Mouse (Mus musculus) brain, embryonic 14.5 days (tissue): ENCODE data around the gene Csrnp3.

Source experiments
- CTCF ChIP-seq: fragments of 200-500 bp; IDR thresholded peaks from 2 replicates; pipeline ENCODE4 v1.5.1; 2012; ENCODE audit warnings: inconsistent platforms, mild to moderate bottlenecking, moderate library complexity, borderline replicate concordance; ENCODE audit not compliant: insufficient read depth, insufficient read length; ENCODE audit errors: extremely low read depth
- POLR2A ChIP-seq: fragments of 200-500 bp; IDR thresholded peaks from 2 replicates; pipeline ENCODE4 v1.6.1; 2012; ENCODE audit warnings: mild to moderate bottlenecking, inconsistent platforms, borderline replicate concordance; ENCODE audit not compliant: poor library complexity, insufficient read depth, insufficient read length, severe bottlenecking; ENCODE audit errors: extremely low read depth

DNA sequence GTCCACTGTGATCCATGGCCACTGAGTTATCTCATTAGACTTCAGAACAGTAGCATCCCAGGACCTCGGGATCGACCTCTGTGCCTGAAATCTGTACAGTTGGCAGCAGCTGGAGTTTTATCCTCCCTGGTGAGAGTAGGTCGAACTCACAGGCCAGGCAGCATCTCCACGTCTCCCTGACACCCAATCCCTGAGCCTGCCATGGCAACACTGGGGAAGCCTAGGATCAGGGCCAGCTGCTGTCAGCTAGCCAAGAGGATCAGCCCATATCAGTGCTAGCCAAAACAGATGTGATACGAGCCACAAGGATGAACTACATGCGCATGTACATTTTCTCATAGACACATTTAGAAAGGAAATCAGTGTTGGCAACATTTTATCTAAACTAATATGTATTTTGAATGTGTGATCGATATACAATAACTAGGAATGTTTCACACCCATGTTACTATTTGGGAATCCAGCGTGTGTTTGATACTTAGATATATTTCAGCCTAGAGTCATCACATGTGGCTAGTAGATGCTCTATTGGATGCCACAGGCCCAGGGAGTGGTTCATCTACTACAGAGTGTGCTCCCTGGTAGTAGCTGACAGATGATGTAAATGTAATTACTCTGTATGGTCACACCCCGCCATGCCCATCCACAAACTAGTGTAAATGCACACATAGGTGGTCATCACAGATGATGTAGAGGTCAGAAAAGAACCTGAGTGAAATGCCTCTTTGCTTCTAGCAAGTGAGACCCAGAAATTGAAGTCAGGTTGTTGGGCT, 189.5 kb downstream of the Csrnp3 start:
- no peak for TF ChIP-seq CTCF
- TF ChIP-seq POLR2A = no peak
